Mouse (Mus musculus) ovary, postnatal 36 days (tissue): ENCODE results near the gene AC129217.1.

Experiments used
- DNase-seq: peaks from one replicate; pipeline ENCODE4 v3.0.0; 2022; ENCODE audit warnings: low spot score, mixed read lengths

AC129217.1 gene

GRCm38 (mm10) chr19:8870838-8871237, 41.3 kb downstream of the AC129217.1 start:
- DNase-seq = no peak

GRCm38 (mm10) chr19:8871267-8872186, 42.0 kb downstream of the AC129217.1 start, which contains the start of gene Ubxn1:
Ubxn1 (plus strand) TSS chr19:8871496.
- peak; percentile 95 for DNase-seq

GRCm38 (mm10) chr19:8872266-8872840, 42.8 kb downstream of the AC129217.1 start:
- DNase-seq = no peak

- DNase-seq = no peak
Observed at GRCm38 (mm10) chr19:8875031-8875430, 45.5 kb downstream of the AC129217.1 start.

- DNase-seq = peak; percentile 88
Observed at GRCm38 (mm10) chr19:8880311-8881033, 50.9 kb downstream of the AC129217.1 start, which contains the start of gene Uqcc3. Uqcc3 (minus strand) TSS chr19:8880923.

GRCm38 (mm10) chr19:8881034-8881392, 51.4 kb downstream of the AC129217.1 start:
- no peak for DNase-seq

GRCm38 (mm10) chr19:8883616-8884015, 54.0 kb downstream of the AC129217.1 start, which contains the start of the genes Lbhd1 and Gm49403:
Lbhd1 (plus strand) TSS chr19:8883732.
Gm49403 (plus strand) TSS chr19:8883930.
- DNase-seq = no peak

- no peak for DNase-seq
Observed at GRCm38 (mm10) chr19:8886916-8887584, 57.5 kb downstream of the AC129217.1 start.

- no peak for DNase-seq
Observed at GRCm38 (mm10) chr19:8887585-8888463, 58.3 kb downstream of the AC129217.1 start.

- peak; percentile 92 for DNase-seq
Observed at GRCm38 (mm10) chr19:8888511-8889385, 59.2 kb downstream of the AC129217.1 start, which contains the start of the genes 1810009A15Rik and Gm49416. 1810009A15Rik (plus strand) TSS chr19:8888853. Gm49416 (plus strand) TSS chr19:8888926.
